Mouse (Mus musculus): ENCODE data around the gene Lypd5. TPM values are rescaled to one million over a fixed set of nuclear protein-coding genes. Genes with fewer than 3 reads are reported as not detected.

Gene Lypd5
- total RNA-seq, 1 experiment from 2014 or later, result not detected

DNA sequence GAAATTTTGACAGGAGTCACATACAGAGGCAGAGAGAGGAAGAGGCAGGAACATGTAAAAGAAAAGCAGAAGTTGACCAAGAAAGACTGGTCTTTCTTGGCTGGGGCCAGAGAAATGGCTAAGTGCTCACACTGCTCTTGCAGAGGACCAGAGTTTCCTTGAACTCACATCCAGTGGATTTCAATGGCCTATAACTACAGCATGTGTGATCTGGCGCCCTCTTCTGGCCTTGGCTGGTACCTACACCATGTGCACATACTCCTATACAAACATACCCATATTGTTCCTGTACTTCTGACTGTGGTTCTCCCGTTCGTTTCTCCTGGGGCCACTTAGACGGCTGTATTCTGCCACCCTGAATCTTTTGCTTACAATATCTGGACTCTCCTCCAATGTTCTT lies 12.0 kb downstream of the Lypd5 start:
- no peak for DNase-seq

DNA sequence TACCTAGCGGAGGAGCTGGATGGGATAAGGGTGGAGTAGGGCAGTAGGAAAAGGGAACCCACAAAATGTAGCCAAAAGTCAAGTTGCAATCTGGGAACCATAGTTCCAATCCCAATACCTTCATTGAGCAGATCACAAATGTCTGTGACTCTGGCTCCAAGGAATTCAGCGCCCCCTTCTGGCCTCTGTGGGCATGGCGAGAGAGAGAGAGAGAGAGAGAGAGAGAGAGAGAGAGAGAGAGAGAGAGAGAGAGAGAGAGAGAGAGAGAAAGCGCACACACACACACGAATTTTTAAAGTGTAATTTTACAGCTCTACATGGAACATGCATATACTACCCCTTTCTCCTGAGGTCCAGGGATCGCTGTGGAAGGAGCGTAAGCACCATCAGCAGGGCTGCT lies 14.2 kb downstream of the Lypd5 start:
- DNase-seq, result peak; percentile 56

DNA sequence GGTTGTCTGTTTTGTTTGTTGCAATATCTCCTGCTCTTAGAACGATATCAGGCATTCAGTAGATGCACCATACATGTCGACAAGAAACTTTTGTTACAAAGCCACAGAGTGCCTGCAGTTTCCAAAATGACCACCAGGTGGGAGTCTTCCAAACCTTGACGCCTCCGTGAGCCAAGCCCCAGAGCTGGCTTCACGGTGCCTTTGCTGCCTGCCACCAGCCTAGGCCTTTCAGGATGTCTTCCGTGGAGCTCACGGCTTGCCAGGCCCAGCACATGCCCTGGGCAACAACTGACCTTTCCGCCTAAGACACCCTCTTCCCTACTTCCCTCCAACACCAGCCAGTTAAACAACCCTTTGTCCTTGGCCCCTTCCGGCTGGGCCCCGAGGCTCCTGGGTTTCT lies 15.8 kb downstream of the Lypd5 start:
- DNase-seq, result peak; percentile 82

DNA sequence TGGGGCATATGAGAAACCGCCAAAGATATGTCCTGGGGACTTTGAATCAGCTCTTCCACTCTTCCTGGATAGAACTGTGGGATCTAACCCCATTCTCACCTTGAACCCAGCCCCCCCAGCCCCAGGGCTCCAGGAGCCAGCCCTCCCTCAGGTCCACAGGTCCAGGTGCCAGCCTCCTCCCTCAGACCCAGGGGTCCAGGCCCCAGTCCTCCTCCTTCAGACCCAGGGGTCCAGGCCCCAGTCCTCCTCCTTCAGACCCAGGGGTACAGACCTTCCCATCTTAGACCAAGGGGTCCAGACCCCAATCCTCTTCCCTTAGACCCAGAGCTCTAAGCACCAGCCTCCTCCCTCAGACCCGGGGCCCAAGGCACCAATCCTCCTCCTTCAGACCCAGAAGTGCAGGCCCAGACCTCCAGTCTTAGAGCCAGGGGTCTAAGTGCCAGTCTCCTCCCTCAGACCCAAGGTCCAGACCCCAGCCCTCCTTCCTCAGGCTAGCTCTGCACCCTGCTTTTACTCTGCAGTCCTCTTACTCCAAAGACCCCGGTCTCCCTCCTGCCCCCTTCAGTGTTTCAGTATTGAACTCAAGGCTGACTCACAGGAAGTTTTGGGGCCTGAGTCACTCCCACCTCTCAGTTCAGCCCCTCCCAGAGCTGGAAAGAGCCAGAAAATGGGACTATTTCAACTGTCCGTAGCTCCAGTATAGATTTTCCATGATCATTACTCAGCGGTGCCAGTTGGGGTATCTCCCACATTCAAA lies 16.4 kb downstream of the Lypd5 start:
- DNase-seq, result peak; percentile 24

DNA sequence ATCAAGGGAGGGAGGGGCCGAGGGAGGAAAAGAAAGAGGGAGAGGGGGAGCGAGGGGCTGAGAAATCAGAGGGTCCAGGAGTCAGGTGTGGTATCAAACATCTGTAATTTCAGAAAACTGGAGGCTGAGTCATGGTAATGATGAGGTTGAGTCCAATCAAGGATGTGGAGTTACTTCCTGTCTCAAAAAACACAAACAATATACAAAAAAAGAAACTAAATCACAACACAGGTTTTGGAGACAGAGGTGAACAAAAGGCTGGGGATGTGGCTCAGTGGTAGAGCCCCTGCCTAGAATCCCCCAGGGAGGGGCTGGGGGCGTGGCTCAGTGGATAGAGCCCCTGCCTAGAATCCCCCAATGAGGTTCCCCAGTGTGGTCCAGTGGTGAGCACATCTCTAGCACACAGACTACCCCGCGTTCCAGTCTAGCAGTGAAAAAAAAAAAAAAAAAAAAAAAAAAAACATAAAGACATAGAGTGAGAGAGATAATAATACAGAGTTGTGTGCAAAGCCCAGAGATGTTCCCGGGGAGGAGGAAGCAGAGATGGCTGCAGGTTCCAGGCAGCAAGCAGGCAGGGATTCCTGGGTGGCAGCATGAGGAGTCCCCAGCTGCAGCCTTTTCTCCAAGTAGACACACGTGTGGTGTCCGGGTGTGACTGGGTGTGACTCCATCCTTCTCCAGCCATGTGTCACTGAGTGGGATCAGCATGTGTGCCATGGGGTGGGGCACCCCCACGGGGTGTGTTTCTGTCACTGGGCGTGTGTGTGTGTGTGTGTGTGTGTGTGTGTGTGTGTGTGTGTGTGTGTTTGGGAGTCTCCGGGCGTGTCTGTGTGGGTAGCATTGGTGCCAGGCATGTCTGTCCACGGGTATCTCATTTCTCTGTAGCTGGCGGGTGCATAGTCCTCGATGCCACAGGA lies 18.0 kb downstream of the Lypd5 start:
- no peak for DNase-seq

DNA sequence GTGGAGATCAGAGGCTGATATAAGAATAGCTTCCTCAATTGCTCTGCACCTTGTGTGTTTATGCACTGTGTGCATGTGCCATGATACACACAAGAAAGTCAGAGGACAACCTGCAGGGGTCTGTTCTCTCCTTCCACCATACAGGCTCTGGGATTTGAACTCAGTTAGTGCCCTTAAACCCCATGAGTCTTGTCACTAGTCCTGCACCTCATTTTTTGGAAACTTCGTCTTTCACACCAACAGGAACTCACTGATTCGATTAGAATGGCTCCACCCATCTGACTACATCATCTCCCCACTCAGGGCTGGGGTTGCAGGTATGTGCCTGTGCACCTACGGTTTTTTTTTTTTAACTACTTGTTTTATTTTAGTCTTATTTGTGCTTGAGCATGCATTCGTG lies 19.2 kb downstream of the Lypd5 start:
- DNase-seq, result no peak

DNA sequence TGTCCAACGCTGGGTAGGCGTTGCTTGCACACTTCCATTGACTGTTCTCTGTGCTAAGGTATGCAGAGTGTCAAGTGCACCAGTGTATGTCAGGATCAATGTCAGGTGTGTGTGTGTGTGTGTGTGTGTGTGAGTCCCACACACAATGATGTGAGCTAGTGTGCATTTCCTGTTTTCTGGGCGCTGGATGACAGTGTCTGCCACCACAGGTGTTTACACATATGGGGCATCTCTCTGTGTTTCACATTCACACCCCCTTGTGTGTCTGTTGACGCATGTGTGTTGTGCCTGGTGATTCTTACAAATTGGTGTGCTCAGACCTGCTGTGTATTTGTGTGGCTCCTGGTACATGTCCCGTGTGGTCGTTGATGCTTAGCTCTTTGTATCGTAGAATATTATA lies 19.9 kb downstream of the Lypd5 start:
- DNase-seq, result no peak

DNA sequence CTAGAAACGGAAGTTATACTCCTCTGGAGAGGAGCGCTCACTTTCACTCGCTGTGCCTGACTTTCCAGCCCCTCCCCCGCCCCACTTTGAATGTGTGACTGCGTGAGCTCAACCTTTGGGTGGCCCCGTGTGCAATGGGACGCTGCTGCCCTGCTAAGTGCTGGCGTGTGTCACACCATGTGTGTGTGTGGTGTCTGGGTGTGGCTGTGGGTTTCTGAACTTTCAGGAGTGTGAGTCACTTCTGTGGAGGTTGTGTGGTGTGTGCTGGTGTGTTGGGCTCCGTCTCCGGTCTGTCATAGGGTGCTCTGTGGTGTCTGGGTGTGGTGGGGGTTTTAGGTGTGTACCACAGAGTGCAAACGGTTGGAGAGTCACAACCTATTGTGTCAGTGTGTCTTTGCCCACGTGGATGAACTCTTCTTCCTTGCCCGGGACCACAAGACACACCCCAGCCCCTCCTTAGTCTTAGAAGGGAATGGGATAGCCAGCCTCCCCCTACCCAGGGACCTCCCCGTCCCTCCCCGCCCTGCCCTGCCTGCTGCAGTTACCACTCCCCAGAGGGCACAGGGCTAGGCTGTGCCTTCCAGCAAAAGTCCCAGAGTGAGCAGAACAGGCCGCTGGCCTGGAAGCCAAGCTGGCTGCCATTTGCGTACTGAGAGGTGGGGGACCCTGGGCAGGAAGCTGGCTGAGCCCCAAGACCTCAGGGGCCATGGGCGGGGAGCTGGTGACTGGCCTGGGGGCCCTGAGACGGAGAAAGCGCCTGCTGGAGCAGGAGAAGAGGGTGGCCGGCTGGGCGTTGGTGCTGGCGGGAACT lies 20.9 kb downstream of the Lypd5 start, which contains the start of gene Kcnn4:
TSS of gene Kcnn4 (plus strand) at position 533 of the 811 bp plus-strand sequence.
- DNase-seq, result no peak

DNA sequence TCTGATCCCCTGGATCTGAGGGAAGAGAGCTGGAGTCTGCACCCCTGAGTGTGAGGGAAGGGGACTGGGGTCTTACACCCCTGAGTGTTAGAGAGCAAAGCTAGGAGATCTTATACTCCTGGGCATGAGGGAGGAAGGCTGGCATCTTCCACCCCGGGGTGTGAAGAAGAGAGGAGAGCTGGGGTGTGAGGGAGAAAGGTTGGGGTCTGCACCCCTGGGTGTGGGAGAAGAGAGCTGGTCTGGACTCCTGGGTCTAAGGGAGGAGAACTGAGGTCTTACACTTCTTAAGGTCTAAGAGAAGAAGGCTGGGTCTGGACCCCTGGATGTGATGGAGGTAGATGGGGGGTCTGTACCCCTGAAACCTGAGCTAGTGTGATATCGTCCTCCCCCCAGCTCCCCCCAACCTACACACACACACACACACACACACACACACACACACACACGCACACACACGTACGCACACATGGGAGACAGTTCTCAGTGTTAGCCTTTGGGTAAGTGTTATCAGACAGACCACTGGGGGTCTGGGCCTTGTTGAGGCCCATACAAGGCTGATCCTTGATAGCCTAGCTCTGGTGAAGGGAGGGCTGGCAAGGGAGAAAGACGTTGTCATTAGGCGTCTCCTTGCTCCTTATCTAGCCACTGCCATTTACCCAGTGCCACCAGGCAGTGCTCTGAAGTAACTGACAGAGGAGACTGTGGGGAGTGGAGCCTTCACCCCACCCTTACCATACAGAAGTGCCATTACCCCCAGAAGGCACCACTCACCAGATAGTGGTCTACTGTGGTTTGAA lies 22.2 kb downstream of the Lypd5 start:
- DNase-seq, result no peak

DNA sequence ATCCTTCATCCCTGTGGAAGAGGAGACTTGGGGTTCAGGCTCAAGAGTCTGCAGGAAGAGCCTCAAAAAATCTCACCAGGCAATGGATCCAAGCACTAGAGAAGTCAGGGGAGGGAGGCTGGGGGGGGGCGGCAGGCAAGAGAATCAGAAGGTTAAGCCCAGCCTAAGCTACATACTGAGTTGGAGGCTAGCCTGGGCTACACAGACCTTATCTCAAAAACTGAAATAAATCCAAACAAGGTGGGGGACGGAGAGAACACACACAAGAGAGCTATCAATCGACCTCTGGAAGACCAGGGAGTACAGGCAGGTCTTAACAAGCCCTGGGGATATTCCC lies 22.8 kb downstream of the Lypd5 start:
- no peak for DNase-seq

DNA sequence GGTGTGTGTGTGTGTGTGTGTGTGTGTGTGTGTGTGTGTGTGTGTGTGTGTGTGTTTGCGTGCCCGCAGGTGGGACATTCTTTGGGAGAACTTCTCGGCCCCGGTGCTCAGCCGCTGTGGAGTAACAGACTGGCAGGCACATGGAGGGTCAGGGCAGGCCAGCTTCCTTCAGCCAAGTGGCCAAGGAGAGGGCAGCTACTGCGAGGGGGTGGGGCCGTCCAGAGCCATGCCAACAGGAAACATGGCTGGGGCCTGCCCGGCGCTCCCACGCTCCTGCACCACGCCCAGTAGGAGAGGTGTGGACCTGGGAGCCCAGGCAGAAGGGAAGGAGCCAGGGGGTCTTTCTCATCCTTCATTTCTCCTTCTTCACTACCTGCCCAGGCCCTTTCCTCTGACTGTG lies 23.3 kb downstream of the Lypd5 start:
- DNase-seq, result no peak

DNA sequence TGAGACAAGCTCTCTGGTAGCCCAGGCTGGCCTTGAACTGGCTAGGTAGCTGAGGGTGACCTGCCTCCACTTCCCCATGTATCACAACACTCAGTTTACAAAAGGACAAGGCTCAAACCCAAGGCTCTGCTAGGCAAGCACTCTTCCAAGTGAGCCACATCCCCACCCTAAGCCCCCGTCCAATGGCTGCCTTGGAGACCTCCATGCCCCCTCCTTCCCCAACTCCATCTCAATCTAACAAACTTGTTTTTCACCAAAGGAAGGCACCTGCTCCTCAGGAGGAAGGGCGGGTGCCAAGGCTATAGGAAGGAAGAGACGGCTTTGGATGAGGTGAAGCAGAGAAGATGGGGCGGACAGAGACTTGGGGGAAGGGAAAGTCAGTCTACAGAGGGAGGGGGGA lies 23.8 kb downstream of the Lypd5 start:
- no peak for DNase-seq

DNA sequence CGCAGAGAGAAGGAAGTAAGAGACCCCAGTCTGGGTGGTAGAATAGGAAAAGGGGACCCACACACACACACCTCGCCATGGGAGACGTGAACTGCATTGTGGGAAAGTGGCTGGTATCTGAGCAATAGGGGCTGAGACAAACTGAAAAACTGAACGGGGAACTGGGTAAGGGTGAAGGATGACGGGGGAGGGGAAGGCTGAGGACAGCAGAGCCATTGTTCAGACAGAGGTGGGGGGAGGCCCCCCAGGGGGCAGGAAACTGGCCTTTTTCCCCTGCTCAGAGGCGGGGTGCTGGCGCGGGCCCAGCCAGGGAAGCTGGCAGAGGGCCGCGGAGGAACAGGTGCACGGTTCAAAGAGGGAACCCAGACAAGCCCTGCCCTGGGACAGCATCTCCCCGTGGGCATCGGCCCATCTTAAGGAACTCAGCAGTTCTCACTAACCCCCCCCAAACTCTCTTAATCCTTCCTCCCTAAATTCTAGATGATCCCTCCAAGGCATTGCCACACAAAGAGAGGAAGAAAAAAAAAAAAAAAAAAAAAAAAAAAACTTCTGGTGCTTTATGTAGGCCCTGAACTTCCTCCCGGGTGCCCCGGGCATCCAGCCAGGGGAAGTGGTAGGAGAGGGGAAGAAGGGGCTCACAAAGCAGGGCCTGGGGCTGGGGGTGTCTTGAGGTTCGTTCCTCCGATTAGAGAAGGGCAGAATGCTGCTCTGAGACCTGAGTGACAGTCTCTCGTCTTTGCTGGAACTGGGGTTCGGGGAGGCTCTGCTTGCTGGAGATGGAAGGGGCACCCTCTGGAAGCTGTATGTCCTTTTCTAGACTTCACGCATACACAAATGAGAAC lies 24.8 kb downstream of the Lypd5 start:
- DNase-seq, result peak; percentile 23

DNA sequence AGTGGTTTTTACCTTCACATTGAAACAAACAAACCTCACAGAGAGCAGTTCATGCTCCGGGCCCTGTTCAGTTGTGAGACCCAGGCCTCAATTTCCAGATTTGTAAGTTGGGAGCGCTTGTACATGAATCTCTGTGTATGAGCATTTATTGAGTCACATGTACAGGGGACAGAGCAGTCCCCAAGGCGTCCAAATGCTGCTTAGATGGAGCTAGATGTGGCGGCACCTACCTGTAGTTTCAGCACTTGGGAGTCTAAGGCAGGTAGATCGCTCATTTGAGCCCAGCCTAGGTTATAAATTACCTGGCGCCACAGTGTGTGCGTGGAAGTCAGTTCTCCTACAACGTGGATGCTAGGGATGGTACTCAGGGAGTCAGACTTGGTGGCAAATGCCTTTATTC lies 27.5 kb downstream of the Lypd5 start:
- no peak for DNase-seq

DNA sequence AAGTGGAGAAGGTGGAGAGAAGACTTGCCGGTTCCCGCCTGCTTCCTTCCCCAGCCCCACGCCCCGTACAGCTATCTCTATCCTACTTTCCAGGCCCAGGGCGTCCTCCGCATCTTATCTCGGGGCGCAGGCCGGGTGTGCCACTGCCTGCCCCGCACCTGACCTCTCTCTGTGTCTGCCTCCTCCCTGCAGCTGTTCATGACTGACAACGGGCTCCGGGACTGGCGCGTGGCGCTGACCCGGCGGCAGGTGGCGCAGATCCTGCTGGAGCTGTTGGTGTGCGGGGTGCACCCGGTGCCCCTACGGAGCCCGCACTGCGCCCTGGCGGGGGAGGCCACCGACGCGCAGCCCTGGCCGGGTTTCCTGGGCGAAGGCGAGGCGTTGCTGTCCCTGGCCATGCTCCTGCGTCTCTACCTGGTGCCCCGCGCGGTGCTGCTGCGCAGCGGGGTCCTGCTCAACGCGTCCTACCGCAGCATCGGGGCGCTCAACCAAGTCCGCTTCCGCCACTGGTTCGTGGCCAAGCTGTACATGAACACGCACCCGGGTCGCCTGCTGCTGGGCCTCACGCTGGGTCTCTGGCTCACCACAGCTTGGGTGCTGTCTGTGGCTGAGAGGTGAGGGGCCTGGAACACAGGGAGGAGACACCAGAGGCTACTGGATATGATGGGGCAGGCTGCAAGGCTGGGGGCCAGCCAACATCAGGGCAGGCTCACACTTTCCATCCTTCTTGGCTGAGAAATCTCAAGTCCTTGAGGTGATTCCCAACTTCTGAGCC lies 28.3 kb downstream of the Lypd5 start:
- DNase-seq, result peak; percentile 66

DNA sequence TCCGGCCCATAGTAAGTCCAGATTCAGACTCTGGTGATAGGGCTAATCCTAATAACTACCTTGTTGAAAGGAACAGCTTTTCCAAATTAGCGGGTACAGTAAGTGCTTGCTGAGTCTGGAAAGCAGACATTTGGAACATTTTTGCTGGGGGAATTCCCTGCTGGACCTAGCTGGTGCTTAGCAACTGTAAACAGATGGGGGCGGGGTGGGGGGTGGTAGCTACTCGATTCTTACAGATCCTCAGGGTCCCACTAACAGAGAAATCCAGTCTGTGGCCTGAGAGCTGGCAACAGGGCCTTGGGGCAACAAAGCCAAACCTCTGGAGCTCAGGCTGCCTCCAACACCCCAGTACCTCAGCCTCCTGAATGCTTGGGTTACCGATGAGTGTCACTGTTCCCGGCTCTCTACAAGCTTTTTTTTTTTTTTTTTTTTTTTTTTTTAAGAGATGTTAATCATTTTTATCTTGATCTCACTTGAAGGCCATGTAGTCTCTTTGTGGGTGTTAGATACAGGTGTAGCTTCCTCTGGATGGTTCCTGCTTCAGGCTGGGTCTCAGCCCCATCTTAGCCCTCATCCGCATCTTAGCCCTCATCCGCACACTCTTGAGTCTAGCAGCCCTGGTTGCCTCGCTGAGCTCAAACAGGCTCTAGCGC lies 29.2 kb downstream of the Lypd5 start:
- no peak for DNase-seq

DNA sequence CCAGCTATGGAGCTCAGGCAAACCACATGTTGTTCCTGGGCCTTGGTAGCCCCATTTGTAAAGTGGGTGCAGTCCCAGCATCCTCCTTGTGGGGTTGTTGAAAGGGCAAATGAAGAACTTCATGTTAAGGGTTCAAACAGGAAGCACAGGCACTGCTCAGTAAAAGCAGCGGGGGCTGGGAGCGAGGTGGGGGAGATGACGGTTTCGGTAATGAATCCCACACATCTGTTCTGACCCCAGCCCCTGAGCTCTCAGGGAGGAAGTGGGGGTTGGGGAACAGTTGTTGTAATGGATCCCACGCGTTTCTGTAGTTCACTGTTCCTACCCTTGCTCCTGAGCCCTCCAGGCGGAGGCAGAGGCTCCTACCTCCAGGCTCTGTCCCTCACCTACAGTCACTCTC lies 30.9 kb downstream of the Lypd5 start:
- no peak for DNase-seq

DNA sequence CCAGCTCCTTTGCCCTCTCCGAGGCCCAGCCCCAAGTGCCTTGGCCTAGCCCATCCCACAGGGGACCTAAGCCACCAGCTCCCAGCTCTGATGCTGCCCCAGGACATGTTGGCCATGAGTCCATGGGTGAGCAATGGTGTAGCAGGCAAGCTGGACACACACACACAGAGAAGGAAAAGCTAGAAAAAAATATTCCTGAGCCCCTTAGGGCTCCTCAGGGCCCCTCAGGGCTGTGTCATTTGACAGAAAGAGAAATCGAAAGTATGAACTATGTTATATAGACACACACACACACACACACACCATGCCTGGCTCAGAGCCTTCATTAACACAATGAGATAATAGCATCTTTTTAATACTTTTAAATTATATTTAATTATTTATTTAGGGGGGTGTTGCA lies 31.4 kb downstream of the Lypd5 start:
- DNase-seq, result no peak

DNA sequence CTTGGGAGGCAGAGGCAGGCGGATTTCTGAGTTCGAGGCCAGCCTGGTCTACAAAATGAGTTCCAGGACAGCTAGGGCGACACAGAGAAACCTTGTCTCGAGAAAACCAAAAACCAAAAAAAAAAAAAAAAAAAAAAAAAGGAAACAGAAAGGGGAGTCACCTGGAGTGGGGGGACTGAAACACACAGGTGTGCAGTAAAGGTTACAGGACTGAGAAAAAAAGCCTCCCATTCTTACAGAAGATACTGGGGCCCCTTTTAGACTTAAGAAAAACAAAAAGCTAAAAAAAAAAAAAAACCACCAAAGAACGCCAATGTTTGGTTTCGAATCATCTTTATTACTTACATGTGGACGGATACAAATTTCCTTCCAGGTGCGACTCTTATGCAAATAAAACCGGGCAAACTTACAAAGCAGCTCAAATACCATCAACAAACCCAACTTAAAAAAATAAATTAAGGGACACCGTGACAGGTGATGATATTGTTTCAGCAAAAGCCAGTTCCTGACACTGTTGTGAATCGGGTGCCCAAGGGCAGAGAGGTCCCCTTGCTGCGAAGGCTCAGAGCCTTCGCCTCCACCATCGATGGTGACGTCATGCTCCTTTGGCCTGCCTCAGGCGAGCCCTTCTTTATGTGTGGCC lies 33.9 kb downstream of the Lypd5 start:
- no peak for DNase-seq

Measured in adrenal gland, postnatal 25 days (tissue).